ENCODE assay signal across 10 mouse cellular contexts in genomic region chr7:80439789-80440488, GRCm38 (mm10). TPM values are rescaled to one million over a fixed set of nuclear protein-coding genes. Genes with fewer than 3 reads are reported as not detected.
DNase-seq lines count a peak whose midpoint lies in the region; ATAC-seq and TF ChIP-seq lines count a peak whose summit lies in the region.
"Had no signal": no experiment of that assay in that cellular context is flagged by ENCODE, and none has a peak within 500 bp of the region (broad histone marks: within the 10 kb centered on the region; RNA-seq: fewer than 3 reads in every experiment).

No protein-coding gene starts in this region.

- no peaks in the 10 kb centered on the region for H3K27me3 ChIP-seq in limb, embryonic 10.5 days (ENCODE audit: low read depth, poor library complexity, severe bottlenecking)
- peaks cover 6% of the 10 kb centered on the region; the same call in 1 of the 2 replicates for H3K27me3 ChIP-seq in forebrain, embryonic 10.5 days (ENCODE audit: poor library complexity, severe bottlenecking)
- H3K27me3 ChIP-seq: embryonic facial prominence, embryonic 13.5 days had no signal

- intact Hi-C loops in gastrocnemius, adult 2 months (cut with DNase I) = no loop called here

- no peaks in the 10 kb centered on the region for H3K9me3 ChIP-seq in limb, embryonic 10.5 days (replicated peaks)
- no peaks in the 10 kb centered on the region for H3K9me3 ChIP-seq in forebrain, embryonic 10.5 days
- H3K9me3 ChIP-seq: embryonic facial prominence, embryonic 13.5 days had no signal

- no peak for DNase-seq in frontal cortex, postnatal 36 days (ENCODE audit: low spot score in 2 of 2)
- peak; percentile 27 for DNase-seq in lung, postnatal 36 days
- no peak for DNase-seq in lung, adult 2 months
- DNase-seq in gastrocnemius, adult 2 months = peak; percentile 78
- DNase-seq in limb, embryonic 10.5 days (ENCODE audit: low spot score) = no peak
- no peak for DNase-seq in spleen, adult 18-20 months
- DNase-seq in forebrain, embryonic 10.5 days (ENCODE audit: extremely low spot score, low spot score) = no peak
- DNase-seq: kidney, postnatal 25 days had no signal

- 0 out of 2 replicates have a peak overlapping the region, but pooled peaks have one; percentile 2 for H3K27ac ChIP-seq in gastrocnemius, adult 2 months
- H3K27ac ChIP-seq in limb, embryonic 10.5 days = peak overlapping the region; percentile 59
- no peak overlapping the region for H3K27ac ChIP-seq in forebrain, embryonic 10.5 days
- H3K27ac ChIP-seq: embryonic facial prominence, embryonic 13.5 days had no signal

- no peak overlapping the region for H3K4me3 ChIP-seq in lung, adult 2 months (replicated peaks; ENCODE audit: extremely low read depth, low read depth, low read length)
- no peak overlapping the region for H3K4me3 ChIP-seq in gastrocnemius, adult 2 months
- no peak overlapping the region for H3K4me3 ChIP-seq in limb, embryonic 10.5 days
- no peak overlapping the region for H3K4me3 ChIP-seq in forebrain, embryonic 10.5 days
- H3K4me3 ChIP-seq: embryonic facial prominence, embryonic 13.5 days had no signal

- TF ChIP-seq POLR2A in lung, adult 2 months (IDR thresholded peaks at IDR 0.05; ENCODE audit: borderline replicate concordance, extremely low read depth, low read depth, low read length) = no peak

- TF ChIP-seq CTCF in lung, adult 2 months (IDR thresholded peaks at IDR 0.05; ENCODE audit: insufficient read depth, low read length) = no peak
- TF ChIP-seq CTCF in gastrocnemius, adult 2 months (IDR thresholded peaks at IDR 0.05) = no peak

- 72% methylated on average over 10 of the region's 10 CpGs for WGBS in lung, adult 2 months
- WGBS in limb, embryonic 10.5 days = 83% methylated on average over 10 of the region's 10 CpGs
- WGBS in forebrain, embryonic 10.5 days = 89% methylated on average over 10 of the region's 10 CpGs

- H3K36me3 ChIP-seq in limb, embryonic 10.5 days = no peaks in the 10 kb centered on the region
- H3K36me3 ChIP-seq in forebrain, embryonic 10.5 days (replicated peaks) = no peaks in the 10 kb centered on the region
- H3K36me3 ChIP-seq: embryonic facial prominence, embryonic 13.5 days had no signal

- ATAC-seq in frontal cortex, adult (ENCODE audit: low TSS enrichment) = peak; percentile 34; the same call in 1 of the 2 replicates

- peaks cover 3% of the 10 kb centered on the region for H3K4me1 ChIP-seq in lung, adult 2 months (ENCODE audit: control insufficient read depth, insufficient read depth, low read length)
- H3K4me1 ChIP-seq in limb, embryonic 10.5 days = peaks cover 64% of the 10 kb centered on the region
- H3K4me1 ChIP-seq in forebrain, embryonic 10.5 days = peaks cover 44% of the 10 kb centered on the region

RNA-seq across cellular contexts. Expression of gene Furin, which starts 34.7 kb away (rescaled TPM):
- 106 and 114 TPM in 2 replicates for polyA plus RNA-seq in lung, adult 2 months (2012; rRNA removed)
- total RNA-seq in gastrocnemius, adult 2 months (2021) = 10 to 100 TPM; 48.5 to 49.0 TPM
- polyA plus RNA-seq in limb, embryonic 10.5 days (2016; fragmentation: Nextera tagmentation; extraction: Ambion mirVana) = 8.8 and 9.4 TPM in 2 replicates
- polyA plus RNA-seq in forebrain, embryonic 10.5 days (2016; fragmentation: Nextera tagmentation; extraction: Ambion mirVana) = 3.3 and 3.9 TPM in 2 replicates

RNA-seq across cellular contexts. Expression of gene Fes, which starts 52.2 kb away (rescaled TPM):
- 51.4 and 60.1 TPM in 2 replicates for polyA plus RNA-seq in lung, adult 2 months (2012; rRNA removed)
- total RNA-seq in gastrocnemius, adult 2 months (2021) = 1 to 10 TPM; 2.6 to 3.9 TPM
- polyA plus RNA-seq in limb, embryonic 10.5 days (2016; fragmentation: Nextera tagmentation; extraction: Ambion mirVana) = 7.6 and 13.2 TPM in 2 replicates
- polyA plus RNA-seq in forebrain, embryonic 10.5 days (2016; fragmentation: Nextera tagmentation; extraction: Ambion mirVana) = 7.2 and 9.2 TPM in 2 replicates

Comparison
In these comparisons a context has a peak if more than half of its experiments do, and no peak if none do; other contexts are left out.
1. DNase-seq: peak in lung, postnatal 36 days (single experiment) and gastrocnemius, adult 2 months (single experiment); none in frontal cortex, postnatal 36 days (0 of 2), lung, adult 2 months (single experiment), limb, embryonic 10.5 days (single experiment), spleen, adult 18-20 months (0 of 2) and forebrain, embryonic 10.5 days (single experiment).
2. RNA of gene Furin, which starts 34.7 kb away (polyA plus RNA-seq): 106 to 114 TPM in lung, adult 2 months; 8.8 to 9.4 TPM in limb, embryonic 10.5 days and 3.3 to 3.9 TPM in forebrain, embryonic 10.5 days; every median in the first group is over 10 times any median in the second.